24 mouse cellular contexts compared by ENCODE assay signal in the genomic region with DNA sequence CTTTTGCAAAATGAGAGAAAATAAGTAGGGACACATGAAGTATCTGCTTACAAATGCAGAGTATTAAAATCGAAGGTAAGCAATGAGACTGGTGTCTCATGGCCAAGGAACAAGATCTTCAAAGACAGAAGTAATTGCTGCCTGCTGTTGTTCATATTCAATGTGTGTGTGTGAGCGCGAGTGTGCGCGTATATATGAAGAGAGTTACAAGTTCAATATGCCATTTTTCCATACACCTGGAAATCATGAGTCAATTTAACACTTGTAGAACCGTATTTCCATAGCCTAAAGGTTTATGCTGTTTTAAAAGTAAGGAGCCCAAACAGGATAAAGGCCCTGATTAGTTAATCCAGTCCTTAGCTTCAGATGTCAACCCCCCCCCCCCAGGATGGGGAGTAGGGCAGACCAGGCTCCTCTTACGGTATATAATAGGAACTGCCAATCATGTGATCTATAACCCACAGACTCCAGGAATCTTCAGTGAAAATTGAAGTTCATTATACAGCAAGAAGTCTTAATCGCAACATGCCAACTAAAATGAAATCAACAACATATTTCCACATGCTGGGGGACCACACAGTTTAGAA.
"Had no signal": no experiment of that assay in that cellular context is flagged by ENCODE, and none has a peak within 500 bp of the region (broad histone marks: within the 10 kb centered on the region; RNA-seq: fewer than 3 reads in every experiment).

No protein-coding gene starts in this region.

- H3K27ac ChIP-seq: heart, adult 2 months; heart, embryonic 13.5 days; heart, embryonic 15.5 days; hindbrain, embryonic 13.5 days; hindbrain, embryonic 15.5 days; hindbrain, postnatal 0 days; layer of hippocampus, adult 2 months; left cerebral cortex, adult 2 months; limb, embryonic 15.5 days; liver, embryonic 12.5 days; liver, embryonic 14.5 days had no signal

- H3K4me2 ChIP-seq: heart, embryonic 11.5 days; heart, embryonic 13.5 days; heart, embryonic 15.5 days; hindbrain, embryonic 13.5 days; hindbrain, embryonic 15.5 days; limb, embryonic 15.5 days; liver, embryonic 12.5 days had no signal

- ATAC-seq: hindbrain, postnatal 0 days; intestine, postnatal 0 days; liver, embryonic 12.5 days had no signal

- H3K4me3 ChIP-seq: heart, adult 2 months; heart, embryonic 13.5 days; heart, embryonic 15.5 days; hindbrain, embryonic 13.5 days; hindbrain, embryonic 15.5 days; layer of hippocampus, adult 2 months; left cerebral cortex, adult 2 months; limb, embryonic 15.5 days; liver, embryonic 12.5 days had no signal

- H3K36me3 ChIP-seq: heart, embryonic 13.5 days; heart, embryonic 15.5 days; hindbrain, embryonic 13.5 days; hindbrain, embryonic 15.5 days; limb, embryonic 15.5 days; liver, embryonic 12.5 days had no signal

- DNase-seq: gastrocnemius, postnatal 14 days; gastrocnemius, postnatal 36 days; heart, adult 11 months; heart, adult 2 months; heart, postnatal 14 days; heart, postnatal 36 days; kidney, adult 18-20 months; kidney, adult 8-10 months; kidney, postnatal 10 days; kidney, postnatal 25 days; kidney, postnatal 4 days; lung, adult 18-20 months had no signal

- H3K9ac ChIP-seq: heart, embryonic 13.5 days; heart, embryonic 15.5 days; hindbrain, embryonic 13.5 days; hindbrain, embryonic 15.5 days; limb, embryonic 15.5 days; liver, embryonic 12.5 days; liver, embryonic 14.5 days had no signal

- H3K27me3 ChIP-seq: heart, embryonic 13.5 days; heart, embryonic 15.5 days; hindbrain, embryonic 13.5 days; hindbrain, embryonic 15.5 days; limb, embryonic 15.5 days; liver, embryonic 12.5 days had no signal

- H3K9me3 ChIP-seq: heart, embryonic 13.5 days; heart, embryonic 15.5 days; hindbrain, embryonic 13.5 days; hindbrain, embryonic 15.5 days; limb, embryonic 15.5 days; liver, embryonic 12.5 days had no signal
